Mouse (Mus musculus) CD4-positive, CD25-positive, alpha-beta regulatory T cell, adult 4 months (primary cell): ENCODE results near the gene Evl. TPM values are rescaled to one million over a fixed set of nuclear protein-coding genes. Genes with fewer than 3 reads are reported as not detected.
"Not testable (repeated sequence)": the region's sequence is repeated elsewhere in the genome, so short reads cannot be mapped to it uniquely, and the experiment has no call there.

Source experiments
- ATAC-seq: one replicate; pipeline ENCODE4 v1.8.0; 2017
- polyA plus RNA-seq, 2 experiments: library from polyadenylated mRNA; unstranded; fragments of 100-300 nt; shearing (Covaris generic); gene quantifications; one replicate each; pipeline ENCODE4 v1.2.1; 2017

Evl gene
- polyA plus RNA-seq, 2 experiments from 2014 or later: 313 to 337 TPM

- no peak for ATAC-seq
These were observed 146.7 kb downstream of the Evl start for GRCm38 (mm10) chr12:108701221-108701620.

GRCm38 (mm10) chr12:108702185-108702584, 147.7 kb downstream of the Evl start, which contains the start of gene Degs2:
TSS of gene Degs2 (minus strand) at chr12:108702315.
- ATAC-seq: no peak

DNA sequence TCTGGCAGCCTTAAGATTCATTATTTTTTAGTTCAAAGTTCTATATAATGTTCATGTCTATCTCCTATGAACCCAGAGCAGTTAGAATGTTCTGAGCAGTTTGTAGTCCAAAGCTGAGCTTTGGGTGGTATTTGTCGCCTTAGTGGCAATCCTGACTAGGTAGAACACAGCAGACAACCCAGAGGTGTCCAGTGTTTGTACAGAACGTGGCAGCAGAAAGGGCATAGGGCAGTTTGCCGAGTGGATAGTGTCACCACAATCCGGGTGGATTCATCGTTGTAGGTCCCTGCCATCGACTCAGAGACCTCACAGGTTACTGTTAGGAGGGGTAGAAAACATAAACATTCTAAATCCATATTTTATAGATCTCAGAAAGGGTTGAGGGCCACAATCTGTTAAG, 151.0 kb downstream of the Evl start:
- no peak for ATAC-seq

DNA sequence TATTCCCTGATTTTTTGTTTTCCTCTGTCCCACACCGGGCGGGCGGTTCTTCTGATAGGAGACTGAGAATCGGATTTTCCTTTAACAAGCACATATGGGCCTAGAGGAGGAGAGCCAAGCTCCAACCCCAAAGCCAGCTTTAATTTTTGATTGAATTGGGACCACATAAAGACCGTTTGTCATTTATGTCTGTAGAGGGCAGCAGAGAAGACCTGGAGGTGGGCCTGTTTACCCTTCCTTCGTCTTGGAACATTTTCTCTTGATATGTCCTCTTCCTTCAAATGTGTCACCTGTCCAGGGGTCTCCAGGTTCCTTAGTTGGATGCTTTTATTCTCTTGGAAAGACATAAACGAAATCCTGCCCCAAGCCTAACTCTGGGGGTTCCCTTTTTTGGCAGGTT, 151.6 kb downstream of the Evl start:
- ATAC-seq: no peak

GRCm38 (mm10) chr12:108709386-108709785, 154.9 kb downstream of the Evl start:
- ATAC-seq: no peak

DNA sequence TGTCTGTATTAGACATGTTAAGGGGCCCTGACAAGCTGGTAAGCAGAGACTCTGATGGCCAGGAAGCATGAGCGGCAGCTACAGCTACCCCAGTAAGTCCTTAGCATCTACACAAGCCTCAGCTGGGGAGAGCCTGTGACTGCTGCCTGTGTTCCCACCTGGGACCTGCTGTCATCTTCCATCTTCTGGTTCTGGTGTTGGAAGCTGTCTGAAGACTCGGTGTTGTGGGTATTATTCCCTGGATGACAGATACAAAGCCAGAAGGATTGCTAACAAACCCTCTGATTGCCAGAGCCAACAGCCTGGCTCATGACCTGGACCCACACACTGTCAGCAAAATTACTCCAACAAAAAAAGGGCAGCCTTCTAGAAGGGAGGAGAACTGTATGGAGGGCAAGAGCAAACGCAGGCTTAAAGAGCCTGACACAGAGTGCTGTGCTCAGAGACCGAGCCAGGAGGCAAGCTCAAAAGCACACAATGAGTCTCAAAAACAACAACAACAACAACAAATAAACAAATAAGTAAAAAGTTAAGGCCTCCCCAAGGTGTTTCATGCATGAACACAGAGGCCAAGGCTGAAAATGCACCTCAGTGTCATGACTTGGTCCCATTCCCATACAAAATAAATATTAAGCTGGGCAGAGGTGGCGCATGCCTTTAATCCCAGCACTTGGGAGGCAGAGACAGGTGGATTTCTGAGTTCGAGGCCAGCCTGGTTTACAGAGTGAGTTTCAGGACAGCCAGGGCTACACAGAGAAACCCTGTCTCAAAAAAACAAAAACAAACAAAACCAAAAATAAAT, 155.6 kb downstream of the Evl start:
- no peak for ATAC-seq

GRCm38 (mm10) chr12:108710861-108711615, 156.5 kb downstream of the Evl start:
- ATAC-seq: no peak

DNA sequence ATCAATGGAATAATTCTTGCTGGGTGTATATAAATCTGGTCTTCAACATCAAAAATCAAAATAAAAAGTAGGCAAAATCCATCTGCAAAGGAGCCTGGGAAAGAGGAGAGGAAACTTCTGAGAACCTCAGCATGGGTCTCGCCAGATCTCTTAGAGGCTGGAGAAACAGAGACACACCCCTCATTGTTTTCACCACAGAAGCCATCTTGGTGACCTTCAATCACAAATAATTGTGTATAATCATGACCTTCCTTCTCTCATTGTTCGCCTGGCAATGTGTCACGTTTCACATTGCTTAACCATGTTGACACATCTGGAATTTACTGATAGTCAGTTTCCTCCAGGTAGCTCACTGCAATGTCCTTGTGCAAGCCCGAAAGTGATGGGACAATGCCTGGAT, 158.0 kb downstream of the Evl start:
- ATAC-seq: no peak

DNA sequence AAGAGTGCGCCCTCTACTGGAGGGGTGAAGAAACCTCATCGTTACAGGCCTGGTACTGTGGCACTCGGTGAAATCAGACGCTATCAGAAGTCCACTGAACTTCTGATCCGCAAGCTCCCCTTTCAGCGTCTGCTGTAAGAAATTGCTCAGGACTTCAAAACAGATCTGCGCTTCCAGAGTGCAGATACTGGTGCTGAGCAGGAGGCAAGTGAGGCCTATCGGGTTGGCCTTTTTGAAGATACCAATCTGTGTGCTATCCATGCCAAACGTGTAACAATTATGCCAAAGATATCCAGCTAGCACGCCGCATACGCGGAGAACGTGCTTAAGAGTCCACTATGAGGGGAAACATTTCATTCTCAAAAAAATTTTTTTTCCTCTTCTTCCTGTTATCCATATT, 159.5 kb downstream of the Evl start:
- ATAC-seq: not testable (repeated sequence)

- ATAC-seq: no peak
These were observed 161.3 kb downstream of the Evl start for GRCm38 (mm10) chr12:108715854-108716253.

DNA sequence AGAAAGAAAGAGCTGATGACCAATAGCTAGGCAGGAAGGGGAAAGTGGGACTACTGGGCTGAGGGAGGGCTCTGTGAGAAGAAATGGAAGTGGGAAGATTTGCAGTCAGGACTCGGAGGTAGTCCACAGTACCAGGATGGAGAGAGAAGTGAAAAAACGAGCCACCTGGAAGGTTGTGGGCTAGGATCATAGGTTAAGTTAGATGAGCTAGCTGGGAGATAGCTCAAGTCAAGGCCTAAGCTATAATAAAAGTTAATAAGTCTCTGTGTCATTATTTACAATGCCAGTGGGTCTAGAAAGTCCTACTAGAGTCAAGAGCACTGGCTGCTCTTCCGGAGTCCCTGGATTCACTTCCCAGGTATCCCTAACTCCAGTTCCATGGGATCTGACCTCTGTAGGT, 164.0 kb downstream of the Evl start:
- no peak for ATAC-seq

DNA sequence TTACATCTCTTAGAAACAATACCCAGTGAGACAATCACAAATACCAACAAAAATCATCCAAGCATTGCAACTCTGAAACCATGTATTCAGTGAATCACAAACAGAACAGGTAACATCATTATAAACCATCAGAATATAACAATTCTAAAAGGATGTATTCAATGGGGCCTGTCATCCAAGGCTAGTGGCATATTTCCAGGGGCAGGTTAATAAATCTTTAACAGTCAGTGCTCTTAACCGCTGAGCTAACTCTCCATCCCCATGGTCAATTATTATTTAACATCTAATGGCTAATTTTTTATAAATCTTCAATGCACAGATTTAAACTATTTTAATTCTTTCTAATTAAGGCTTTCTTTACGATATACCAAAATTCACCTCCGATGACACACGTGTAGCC, 167.9 kb downstream of the Evl start:
- ATAC-seq: no peak

DNA sequence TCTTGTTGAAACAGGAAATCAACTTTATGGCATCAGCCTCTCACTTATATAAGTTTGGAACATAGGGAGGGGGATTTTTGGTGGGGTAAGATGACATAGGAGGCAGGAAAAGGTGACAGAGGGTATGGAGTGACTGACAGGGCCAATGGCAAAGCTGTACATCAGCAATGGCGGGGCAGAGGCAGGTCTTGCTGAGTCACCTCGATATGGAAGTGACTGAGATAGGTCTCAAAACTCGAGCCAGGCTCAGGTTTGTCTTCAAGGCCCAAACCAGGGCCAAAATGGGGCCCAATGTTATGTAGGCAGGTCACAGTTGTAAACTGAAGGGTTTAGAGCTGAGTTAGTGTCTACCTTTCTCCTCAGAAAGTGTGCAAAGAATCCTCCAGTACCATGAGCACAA, 169.3 kb downstream of the Evl start:
- no peak for ATAC-seq

GRCm38 (mm10) chr12:108734386-108734785, 179.9 kb downstream of the Evl start:
- no peak for ATAC-seq

GRCm38 (mm10) chr12:108737838-108738237, 183.3 kb downstream of the Evl start:
- no peak for ATAC-seq

Other genes starting within 250 kb of the Evl start
- not detected for gene Hhipl1, start 248.4 kb upstream of the Evl start, polyA plus RNA-seq
- gene Cyp46a1, start 220.3 kb upstream of the Evl start, polyA plus RNA-seq: not detected
- gene Eml1, start 183.8 kb upstream of the Evl start, polyA plus RNA-seq: under 1 TPM in 1 of 2 experiments, not detected in 1; 0.32 TPM
- 1 to 10 TPM; 7.4 to 7.8 TPM for gene Degs2, start 147.6 kb downstream of the Evl start, polyA plus RNA-seq
- gene Yy1, start 238.3 kb downstream of the Evl start, polyA plus RNA-seq: 10 to 100 TPM; 12.7 to 17.1 TPM